Mouse (Mus musculus): ENCODE data around the gene Actn4.

DNA sequence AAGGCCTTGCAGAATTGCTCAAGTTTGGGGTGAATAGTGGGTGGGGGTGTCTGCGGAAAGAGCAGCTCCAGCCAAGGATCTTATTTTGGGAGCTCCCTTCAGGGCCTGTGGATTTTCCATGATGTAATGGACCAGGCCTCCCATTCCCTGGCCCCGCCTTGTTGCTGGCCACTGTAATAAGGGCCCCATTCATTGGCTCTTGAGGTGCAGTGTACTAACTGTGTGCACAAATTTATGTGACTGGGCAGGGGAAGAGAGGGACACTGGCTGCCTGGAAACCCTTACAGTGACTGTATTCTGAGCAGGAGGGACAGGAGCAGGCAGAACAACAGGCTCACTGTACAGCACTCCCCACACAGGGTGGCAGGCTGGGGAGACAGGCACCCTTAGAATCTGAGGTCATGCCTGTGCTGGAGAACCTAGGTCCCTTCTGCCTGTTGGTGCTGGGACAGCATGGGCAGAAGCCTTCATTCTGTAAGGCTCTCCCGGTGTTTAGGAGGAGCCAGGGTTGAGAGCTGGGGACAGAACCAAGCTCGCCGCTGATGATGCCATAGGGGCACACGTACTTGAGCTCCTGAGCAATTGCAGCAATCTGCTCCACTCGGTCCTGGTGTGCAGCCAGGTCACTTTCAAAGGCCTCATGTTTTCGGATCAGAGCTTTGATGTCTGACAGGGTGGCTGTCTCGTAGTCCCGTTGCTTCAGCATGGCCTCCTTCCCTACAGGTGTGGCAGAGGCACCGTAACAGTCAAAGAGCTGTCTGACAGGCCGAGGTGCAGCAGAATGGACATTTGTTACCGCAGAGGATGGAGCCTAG lies 60.6 kb downstream of the Actn4 start:
- TF ChIP-seq POLR2A (IDR thresholded peaks at IDR 0.05; ENCODE audit: low read depth, low read length): no peak
- TF ChIP-seq CTCF (IDR thresholded peaks at IDR 0.05; ENCODE audit: extremely low read depth, insufficient read depth, insufficient read length, insufficient replicate concordance): no peak
